Mouse (Mus musculus): ENCODE results near the gene Cldn6. TPM values are rescaled to one million over a fixed set of nuclear protein-coding genes. Genes with fewer than 3 reads are reported as not detected.
A peak's percentile ranks its signal among the peaks of the same experiment; 100 is the strongest.

Cldn6 gene
- total and polyA plus RNA-seq, 3 experiments = not detected

- no peaks in the 10 kb centered on the region for H3K36me3 ChIP-seq (ENCODE audit: control insufficient read depth in 1 of 2, insufficient read depth in 2 of 2, low read length in 2 of 2)
- peak; percentile 55 to 90 (median 76) for TF ChIP-seq CTCF (IDR thresholded peaks at IDR 0.05 in 2 of 3, conservative IDR thresholded peaks at IDR 0.05 in 1 of 3; ENCODE audit: control insufficient read depth in 1 of 3, insufficient read depth in 1 of 3, low read depth in 2 of 3, low read length in 3 of 3, poor library complexity in 1 of 3, severe bottlenecking in 1 of 3)
- TF ChIP-seq BHLHE40 (IDR thresholded peaks at IDR 0.05; ENCODE audit: borderline replicate concordance, low read depth, low read length) = no peak
- TF ChIP-seq EP300 (IDR thresholded peaks at IDR 0.05; ENCODE audit: low read depth in 1 of 2, low read length in 2 of 2) = peak in 1 of 2 experiments; percentile 8; a peak in 1 of 4 replicates
- 0 out of 2 replicates have a peak, but pooled peaks have one; percentile 41 for TF ChIP-seq ZNF384 (IDR thresholded peaks at IDR 0.05; ENCODE audit: low read depth, low read length)
- TF ChIP-seq CHD1 (IDR thresholded peaks at IDR 0.05; ENCODE audit: low read depth, low read length) = no peak
- TF ChIP-seq RAD21 (IDR thresholded peaks at IDR 0.05; ENCODE audit: low read depth, low read length) = peak; percentile 44
- peak; percentile 56 for TF ChIP-seq SMC3 (IDR thresholded peaks at IDR 0.05; ENCODE audit: low read depth, low read length)
- no peak for TF ChIP-seq NRF1 (IDR thresholded peaks at IDR 0.05; ENCODE audit: insufficient read depth, low read depth, low read length, poor library complexity, severe bottlenecking)
- TF ChIP-seq MYC (IDR thresholded peaks at IDR 0.05; ENCODE audit: low read depth, low read length) = no peak
- no peak for TF ChIP-seq MEF2A (IDR thresholded peaks at IDR 0.05; ENCODE audit: extremely low read depth, insufficient replicate concordance, low read depth, low read length, poor library complexity, severe bottlenecking)
- TF ChIP-seq NELFE (IDR thresholded peaks at IDR 0.05; ENCODE audit: low read depth, low read length) = 0 out of 2 replicates have a peak, but pooled peaks have one; percentile 26
- TF ChIP-seq TCF12 (IDR thresholded peaks at IDR 0.05; ENCODE audit: low read depth, low read length) = no peak
- no peak for TF ChIP-seq MAFK (IDR thresholded peaks at IDR 0.05; ENCODE audit: borderline replicate concordance, low read depth, low read length)
- 0 out of 2 replicates have a peak, but pooled peaks have one; percentile 7 for TF ChIP-seq RCOR1 (IDR thresholded peaks at IDR 0.05; ENCODE audit: low read depth, low read length)
- TF ChIP-seq UBTF (IDR thresholded peaks at IDR 0.05; ENCODE audit: borderline replicate concordance, insufficient read depth, low read depth, low read length) = no peak
- no peak for TF ChIP-seq E2F4 (IDR thresholded peaks at IDR 0.05; ENCODE audit: borderline replicate concordance, low read depth, low read length)
- no peak overlapping the region for H3K27ac ChIP-seq (ENCODE audit: control insufficient read depth, low read depth, low read length)
- peak overlapping the region in 1 of 2 experiments; percentile 13; a peak in 1 of 4 replicates for H3K4me3 ChIP-seq (ENCODE audit: control insufficient read depth in 1 of 2, insufficient read depth in 1 of 2, low read depth in 2 of 2, low read length in 2 of 2)
- peak; percentile 73 for DNase-seq (ENCODE audit: low read depth, low spot score)
- H3K9me3 ChIP-seq (replicated peaks; ENCODE audit: insufficient read depth, low read length) = no peaks in the 10 kb centered on the region
- no peaks in the 10 kb centered on the region for H3K79me2 ChIP-seq (ENCODE audit: control insufficient read depth, insufficient read depth, low read length, poor library complexity)
- no peak overlapping the region for H3K9ac ChIP-seq (ENCODE audit: control insufficient read depth, low read depth, low read length, poor library complexity, severe bottlenecking)
- peaks cover 0 to 4% of the 10 kb centered on the region in 2 experiments; a peak in 2 of 4 replicates for H3K4me1 ChIP-seq (ENCODE audit: control insufficient read depth in 1 of 2, insufficient read depth in 2 of 2, low read length in 2 of 2)
- no peaks in the 10 kb centered on the region for H3K27me3 ChIP-seq (ENCODE audit: control insufficient read depth in 1 of 2, insufficient read depth in 2 of 2, low read length in 2 of 2)
Measured at GRCm38 (mm10) chr17:23664556-23665021, 14.5 kb upstream of the Cldn6 start.

DNA sequence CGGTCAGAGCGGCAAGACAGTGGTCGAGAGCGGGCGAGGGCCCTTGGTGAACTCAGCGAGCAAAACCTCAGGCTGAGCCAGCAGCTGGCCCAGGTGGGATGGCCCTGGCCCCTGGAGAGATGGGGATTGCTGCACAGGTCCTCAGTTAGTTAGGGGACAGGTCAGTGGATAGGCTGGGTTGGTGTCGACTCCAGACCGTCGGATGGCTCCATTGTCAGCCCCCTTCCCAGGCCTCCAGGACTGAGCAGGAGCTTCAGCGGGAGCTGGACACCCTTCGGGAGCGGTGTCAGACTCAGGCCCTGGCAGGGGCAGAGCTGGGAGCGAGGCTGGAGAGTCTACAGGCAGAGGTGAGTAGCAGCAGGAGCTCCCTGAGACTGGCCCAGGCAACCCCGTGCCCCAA, 13.5 kb upstream of the Cldn6 start:
- Histone ChIP-seq H3K4me3 (ENCODE audit: control insufficient read depth in 1 of 2, insufficient read depth in 1 of 2, low read depth in 2 of 2, low read length in 2 of 2) (no peak overlapping the region), H3K36me3 (ENCODE audit: control insufficient read depth in 1 of 2, insufficient read depth in 2 of 2, low read length in 2 of 2) (no peaks in the 10 kb centered on the region), H3K4me1 (ENCODE audit: control insufficient read depth in 1 of 2, insufficient read depth in 2 of 2, low read length in 2 of 2) (peaks cover 0 to 4% of the 10 kb centered on the region in 2 experiments; a peak in 2 of 4 replicates), H3K79me2 (ENCODE audit: control insufficient read depth, insufficient read depth, low read length, poor library complexity) (no peaks in the 10 kb centered on the region), H3K27ac (ENCODE audit: control insufficient read depth, low read depth, low read length) (no peak overlapping the region), H3K9ac (ENCODE audit: control insufficient read depth, low read depth, low read length, poor library complexity, severe bottlenecking) (no peak overlapping the region), H3K27me3 (ENCODE audit: control insufficient read depth in 1 of 2, insufficient read depth in 2 of 2, low read length in 2 of 2) (no peaks in the 10 kb centered on the region), H3K9me3 (replicated peaks; ENCODE audit: insufficient read depth, low read length) (no peaks in the 10 kb centered on the region)
- no peak for TF ChIP-seq USF2 (IDR thresholded peaks at IDR 0.05; ENCODE audit: borderline replicate concordance in 1 of 2, insufficient read depth in 1 of 2, low read depth in 1 of 2, low read length in 2 of 2)
- TF ChIP-seq NELFE (IDR thresholded peaks at IDR 0.05; ENCODE audit: low read depth, low read length) = no peak
- no peak for TF ChIP-seq ELF1 (IDR thresholded peaks at IDR 0.05; ENCODE audit: low read depth, low read length)
- no peak for TF ChIP-seq NRF1 (IDR thresholded peaks at IDR 0.05; ENCODE audit: insufficient read depth, low read depth, low read length, poor library complexity, severe bottlenecking)
- no peak for TF ChIP-seq BHLHE40 (IDR thresholded peaks at IDR 0.05; ENCODE audit: borderline replicate concordance, low read depth, low read length)
- no peak for TF ChIP-seq POLR2AphosphoS5 (IDR thresholded peaks at IDR 0.05; ENCODE audit: borderline replicate concordance, low read depth, low read length)
- no peak for TF ChIP-seq POLR2AphosphoS2 (IDR thresholded peaks at IDR 0.05; ENCODE audit: low read length)
- TF ChIP-seq ZNF384 (IDR thresholded peaks at IDR 0.05; ENCODE audit: low read depth, low read length) = no peak
- no peak for TF ChIP-seq MEF2A (IDR thresholded peaks at IDR 0.05; ENCODE audit: extremely low read depth, insufficient replicate concordance, low read depth, low read length, poor library complexity, severe bottlenecking)
- no peak for TF ChIP-seq MXI1 (IDR thresholded peaks at IDR 0.05; ENCODE audit: low read depth, low read length)
- TF ChIP-seq MYB (IDR thresholded peaks at IDR 0.05; ENCODE audit: low read depth, low read length) = no peak
- no peak for DNase-seq (ENCODE audit: low read depth, low spot score)
